Mouse (Mus musculus) limb, embryonic 10.5 days (tissue): ENCODE measurements around the gene Ak4. TPM values are rescaled to one million over a fixed set of nuclear protein-coding genes. Genes with fewer than 3 reads are reported as not detected.
A peak's percentile ranks its signal among the peaks of the same experiment; 100 is the strongest.

Experiments
- DNase-seq: peaks from one replicate; pipeline ENCODE4 v3.0.0-alpha.2; 2017; ENCODE audit warnings: low spot score
- H3K27ac ChIP-seq: fragments of 300-500 bp; sonication (generic); 2 replicates; pipeline ENCODE4 v1.5.1; 2016; ENCODE audit warnings: mild to moderate bottlenecking
- H3K27me3 ChIP-seq: fragments of 300-500 bp; sonication (generic); 2 replicates; pipeline ENCODE4 v1.6.1; 2016; ENCODE audit warnings: low read depth, mild to moderate bottlenecking; ENCODE audit not compliant: poor library complexity, severe bottlenecking
- H3K36me3 ChIP-seq: fragments of 300-500 bp; sonication (generic); 2 replicates; pipeline ENCODE4 v1.6.1; 2016; ENCODE audit warnings: mild to moderate bottlenecking, moderate library complexity
- H3K4me1 ChIP-seq: fragments of 300-500 bp; sonication (generic); 2 replicates; pipeline ENCODE4 v1.6.1; 2016
- H3K4me3 ChIP-seq: fragments of 300-500 bp; sonication (generic); 2 replicates; pipeline ENCODE4 v1.5.1; 2016; ENCODE audit warnings: mild to moderate bottlenecking, moderate library complexity
- H3K9me3 ChIP-seq: fragments of 300-500 bp; sonication (generic); replicated peaks from 2 replicates; pipeline ENCODE4 v1.6.1; 2016; ENCODE audit warnings: mild to moderate bottlenecking
- WGBS: fragments of 180-500 bp; shearing (Covaris S2); methylation state at CpG from one replicate; pipeline ENCODE4 v1.1.7; 2016; 5-methylcytosine and 5-hydroxymethylcytosine counted together
- polyA plus RNA-seq: library from polyadenylated mRNA; unstranded; fragments of >200 nt; fragmentation: Nextera tagmentation; extraction: Ambion mirVana; gene quantifications from 2 replicates; pipeline ENCODE4 v1.2.1, GENCODE M21; 2016

Gene Ak4
- polyA plus RNA-seq, 1 experiment from 2014 or later = 15.0 TPM

DNA sequence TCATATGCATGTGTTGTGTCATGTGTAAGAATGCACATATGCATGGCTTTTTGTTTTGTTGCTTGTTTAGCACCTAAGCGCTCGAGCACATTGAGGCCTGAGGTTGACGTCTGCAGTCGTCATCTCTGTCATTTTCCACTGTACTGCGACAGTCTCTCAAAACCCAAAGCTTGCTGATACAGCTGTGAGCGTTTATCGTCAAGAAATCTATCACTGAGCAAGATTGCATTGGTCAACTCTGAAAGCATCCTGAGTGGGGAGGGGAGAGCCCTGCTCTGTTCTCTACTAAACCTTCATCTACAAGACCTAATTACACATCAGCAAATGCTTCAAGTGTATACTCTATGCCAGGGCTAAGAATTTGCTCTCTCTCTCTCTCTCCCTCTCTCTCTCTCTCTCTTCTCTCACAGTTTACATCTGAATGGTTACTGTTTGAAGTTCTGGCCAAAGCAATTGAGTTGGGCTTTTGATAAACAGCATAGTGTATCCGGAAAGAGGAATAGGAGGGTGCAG, 24.0 kb upstream of the Ak4 start:
- Histone ChIP-seq H3K4me1 (no peaks in the 10 kb centered on the region), H3K27ac (no peak overlapping the region), H3K9me3 (no peaks in the 10 kb centered on the region), H3K36me3 (no peaks in the 10 kb centered on the region), H3K4me3 (no peak overlapping the region), H3K27me3 (no peaks in the 10 kb centered on the region)
- DNase-seq = no peak
- WGBS = 86% methylated on average over 8 of the region's 8 CpGs

GRCm38 (mm10) chr4:101400025-101400594, 19.0 kb upstream of the Ak4 start:
- Histone ChIP-seq H3K27me3 (no peaks in the 10 kb centered on the region), H3K4me3 (no peak overlapping the region), H3K36me3 (no peaks in the 10 kb centered on the region), H3K9me3 (no peaks in the 10 kb centered on the region), H3K27ac (no peak overlapping the region), H3K4me1 (0 out of 2 replicates have a peak, but pooled peaks cover 6% of the 10 kb centered on the region)
- peak; percentile 12 for DNase-seq
- WGBS = 82% methylated on average over 4 of the region's 4 CpGs

- no peak overlapping the region for H3K27ac ChIP-seq
- H3K4me3 ChIP-seq = no peak overlapping the region
- no peak for DNase-seq
- no peaks in the 10 kb centered on the region for H3K27me3 ChIP-seq
- H3K4me1 ChIP-seq = 0 out of 2 replicates have a peak, but pooled peaks cover 6% of the 10 kb centered on the region
- H3K9me3 ChIP-seq = no peaks in the 10 kb centered on the region
- no peaks in the 10 kb centered on the region for H3K36me3 ChIP-seq
- 74% methylated on average over 1 of the region's 1 CpGs for WGBS
These were observed 17.1 kb upstream of the Ak4 start for GRCm38 (mm10) chr4:101401945-101402344.

- H3K27ac ChIP-seq = no peak overlapping the region
These were observed 14.2 kb upstream of the Ak4 start for GRCm38 (mm10) chr4:101404863-101405262.

GRCm38 (mm10) chr4:101406411-101407196, 12.5 kb upstream of the Ak4 start:
- H3K27ac ChIP-seq = no peak overlapping the region
- no peaks in the 10 kb centered on the region for H3K36me3 ChIP-seq
- H3K9me3 ChIP-seq = no peaks in the 10 kb centered on the region
- no peak overlapping the region for H3K4me3 ChIP-seq
- H3K27me3 ChIP-seq = no peaks in the 10 kb centered on the region
- no peak for DNase-seq
- 96% methylated on average over 4 of the region's 4 CpGs for WGBS
- H3K4me1 ChIP-seq = 0 out of 2 replicates have a peak, but pooled peaks cover 6% of the 10 kb centered on the region

More at GRCm38 (mm10) chr4:101404863-101405262, 14.2 kb upstream of the Ak4 start:
- no peaks in the 10 kb centered on the region for H3K36me3 ChIP-seq
- 82% methylated on average over 3 of the region's 3 CpGs for WGBS
- no peak overlapping the region for H3K4me3 ChIP-seq
- no peaks in the 10 kb centered on the region for H3K9me3 ChIP-seq
- no peak for DNase-seq
- no peaks in the 10 kb centered on the region for H3K27me3 ChIP-seq
- 0 out of 2 replicates have a peak, but pooled peaks cover 6% of the 10 kb centered on the region for H3K4me1 ChIP-seq

DNA sequence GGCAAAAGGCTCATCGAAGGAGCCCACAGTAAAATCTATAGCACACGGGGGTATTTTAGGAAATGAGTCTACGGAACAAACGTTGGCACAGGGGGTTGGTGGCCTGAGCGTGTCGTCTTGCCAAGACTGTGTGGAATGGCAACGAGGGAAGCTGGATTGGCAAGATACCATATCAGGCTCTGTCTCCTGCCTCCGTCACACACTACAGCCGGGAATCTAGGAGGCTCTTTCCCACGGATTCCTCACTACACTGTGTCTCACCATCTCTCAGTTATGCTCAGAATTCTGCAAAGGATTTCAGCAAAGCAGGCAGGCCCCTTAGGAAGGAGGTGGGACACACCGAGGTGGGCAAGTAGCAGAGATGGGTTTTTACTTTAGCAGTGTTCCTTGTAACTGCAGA, 2.1 kb upstream of the Ak4 start:
- Histone ChIP-seq H3K27me3 (no peaks in the 10 kb centered on the region), H3K36me3 (no peaks in the 10 kb centered on the region), H3K4me1 (peaks cover 14% of the 10 kb centered on the region), H3K27ac (no peak overlapping the region), H3K4me3 (no peak overlapping the region), H3K9me3 (no peaks in the 10 kb centered on the region)
- DNase-seq = no peak
- WGBS = 92% methylated on average over 11 of the region's 11 CpGs

DNA sequence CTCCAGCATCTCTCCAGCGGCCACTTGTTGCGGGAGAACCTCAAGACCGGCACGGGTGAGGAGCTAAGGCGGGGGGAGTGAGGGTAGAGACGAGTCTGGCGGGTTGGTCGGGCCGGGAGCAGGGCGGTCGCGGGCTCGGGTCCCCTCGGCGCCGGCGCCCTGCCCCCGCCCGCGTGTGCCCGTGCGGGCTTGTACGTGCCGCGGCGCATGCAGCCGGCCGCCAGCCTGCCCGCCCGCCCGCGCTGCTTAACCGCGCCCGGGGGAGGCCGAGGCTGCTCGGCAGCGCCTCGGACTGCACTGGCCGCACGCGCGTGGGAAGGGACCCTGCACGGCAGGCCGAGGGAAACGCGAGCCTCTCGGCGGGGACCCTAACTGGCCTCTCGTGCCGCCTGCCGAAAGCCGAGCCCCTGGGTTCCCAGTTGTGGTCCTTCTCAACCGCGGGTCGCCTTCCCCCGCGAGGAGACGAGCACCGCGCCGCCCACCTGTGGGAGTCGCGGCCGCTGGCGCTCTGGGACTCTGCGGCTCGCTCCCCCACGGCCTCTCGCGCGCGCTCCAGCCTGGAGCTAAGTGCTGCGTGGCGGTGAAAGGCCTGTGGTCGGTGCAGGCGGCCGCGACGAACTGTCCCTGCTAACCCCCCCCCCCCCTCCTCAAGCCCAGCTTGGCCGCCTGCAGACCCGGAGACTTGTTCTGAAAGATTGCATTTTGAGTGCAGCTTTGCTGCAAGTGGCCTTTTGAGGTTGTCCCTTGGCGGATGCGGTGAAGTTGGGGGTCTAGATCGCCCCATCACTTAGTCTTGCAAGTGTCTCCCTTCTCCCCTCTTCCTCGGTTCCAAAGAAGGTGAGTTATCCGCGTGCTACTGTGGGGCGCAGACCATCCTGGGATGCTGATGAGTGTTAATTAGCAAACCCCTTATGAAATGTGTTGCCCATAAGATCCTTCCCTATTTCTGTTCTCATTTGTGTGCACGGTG, 1.1 kb downstream of the Ak4 start:
- peak overlapping the region; percentile 86 for H3K4me3 ChIP-seq
- H3K27me3 ChIP-seq = no peaks in the 10 kb centered on the region
- no peaks in the 10 kb centered on the region for H3K9me3 ChIP-seq
- H3K27ac ChIP-seq = peak overlapping the region; percentile 91
- peaks cover 14% of the 10 kb centered on the region for H3K4me1 ChIP-seq
- 2% methylated on average over 88 of the region's 90 CpGs for WGBS
- peaks cover 8% of the 10 kb centered on the region; the same call in 1 of the 2 replicates for H3K36me3 ChIP-seq
- peak; percentile 71 for DNase-seq

GRCm38 (mm10) chr4:101422996-101423395, 3.9 kb downstream of the Ak4 start:
- DNase-seq = no peak
- Histone ChIP-seq H3K4me3 (no peak overlapping the region), H3K4me1 (peaks cover 17% of the 10 kb centered on the region), H3K27ac (no peak overlapping the region), H3K36me3 (peaks cover 8% of the 10 kb centered on the region; the same call in 1 of the 2 replicates), H3K27me3 (no peaks in the 10 kb centered on the region), H3K9me3 (no peaks in the 10 kb centered on the region)
- 92% methylated on average over 10 of the region's 10 CpGs for WGBS

DNA sequence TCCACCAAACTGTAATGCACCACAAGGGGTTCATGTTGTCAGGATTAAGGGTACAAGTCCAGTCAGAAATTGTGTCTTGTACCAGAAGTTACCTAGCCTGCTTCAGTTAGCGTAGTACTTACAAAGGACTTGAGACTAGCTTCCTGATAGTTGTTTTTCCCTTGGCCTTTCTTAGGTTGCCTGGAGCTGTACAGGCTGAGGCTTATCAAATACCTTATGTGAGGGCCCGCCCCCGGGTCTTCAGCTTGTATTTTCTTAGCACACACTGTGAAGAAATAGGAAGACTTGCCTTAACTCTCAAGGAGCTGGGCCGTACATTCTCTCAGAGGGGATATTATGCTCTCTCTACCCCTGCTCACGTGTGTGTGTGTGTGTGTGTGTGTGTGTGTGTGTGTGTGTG, 4.5 kb downstream of the Ak4 start:
- WGBS = 88% methylated on average over 5 of the region's 5 CpGs
- no peaks in the 10 kb centered on the region for H3K27me3 ChIP-seq

DNA sequence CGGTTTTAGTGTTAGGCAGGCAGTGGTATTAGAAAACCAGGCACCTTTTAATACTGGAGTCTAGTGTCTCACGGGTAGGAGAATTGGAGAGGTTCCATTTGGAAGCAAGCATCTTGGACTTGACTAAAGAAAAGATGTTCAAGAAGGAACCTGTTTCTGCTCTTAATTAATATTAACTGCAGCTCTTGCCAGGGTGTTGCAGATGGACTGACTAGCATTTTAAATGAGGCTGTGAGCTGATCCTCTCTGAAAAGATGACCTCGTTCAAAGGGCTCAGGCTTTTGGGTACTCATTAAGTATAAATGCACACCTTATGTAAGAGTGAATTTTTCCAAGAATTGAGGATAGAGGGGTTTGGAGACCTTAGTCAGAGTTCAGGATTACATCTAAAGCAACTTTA, 5.4 kb downstream of the Ak4 start:
- 81% methylated on average over 3 of the region's 3 CpGs for WGBS
- no peak for DNase-seq
- Histone ChIP-seq H3K27me3 (no peaks in the 10 kb centered on the region), H3K4me1 (peaks cover 14% of the 10 kb centered on the region), H3K4me3 (no peak overlapping the region), H3K36me3 (peaks cover 8% of the 10 kb centered on the region; the same call in 1 of the 2 replicates), H3K27ac (no peak overlapping the region), H3K9me3 (no peaks in the 10 kb centered on the region)

More for the DNA sequence above, 4.5 kb downstream of the Ak4 start:
- H3K9me3 ChIP-seq = no peaks in the 10 kb centered on the region
- H3K4me1 ChIP-seq = peaks cover 17% of the 10 kb centered on the region
- no peak overlapping the region for H3K4me3 ChIP-seq
- DNase-seq = no peak
- H3K36me3 ChIP-seq = peaks cover 8% of the 10 kb centered on the region; the same call in 1 of the 2 replicates
- no peak overlapping the region for H3K27ac ChIP-seq

DNA sequence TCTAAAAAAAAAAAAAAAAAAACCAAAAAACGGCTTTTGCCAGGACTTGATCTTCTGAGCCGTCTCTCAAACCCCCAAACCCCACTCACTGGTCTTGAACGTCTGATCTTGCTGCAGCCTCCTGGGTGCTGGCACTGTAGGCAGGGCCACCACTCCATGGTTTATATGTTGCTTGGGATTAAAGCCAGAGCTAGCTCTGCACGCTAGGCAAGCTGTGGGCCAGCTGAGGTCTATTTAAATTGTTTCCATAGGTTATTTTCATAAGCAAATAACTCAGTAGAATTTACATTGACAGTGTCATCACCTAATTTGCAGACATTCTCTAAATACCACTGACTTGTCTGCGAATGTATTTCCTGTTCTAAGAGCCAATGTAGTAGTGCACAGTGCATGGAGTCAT, 6.0 kb downstream of the Ak4 start:
- peaks cover 8% of the 10 kb centered on the region; the same call in 1 of the 2 replicates for H3K36me3 ChIP-seq
- H3K27ac ChIP-seq = no peak overlapping the region
- 69% methylated on average over 5 of the region's 5 CpGs for WGBS
- no peak for DNase-seq
- H3K27me3 ChIP-seq = no peaks in the 10 kb centered on the region
- no peak overlapping the region for H3K4me3 ChIP-seq
- no peaks in the 10 kb centered on the region for H3K9me3 ChIP-seq
- H3K4me1 ChIP-seq = peaks cover 14% of the 10 kb centered on the region

- H3K27ac ChIP-seq = no peak overlapping the region
These were observed 6.6 kb downstream of the Ak4 start for GRCm38 (mm10) chr4:101425666-101426065.

More at GRCm38 (mm10) chr4:101425666-101426065, 6.6 kb downstream of the Ak4 start:
- no peaks in the 10 kb centered on the region for H3K27me3 ChIP-seq
- WGBS = 94% methylated on average over 3 of the region's 3 CpGs
- peaks cover 10% of the 10 kb centered on the region; the same call in 1 of the 2 replicates for H3K36me3 ChIP-seq
- no peaks in the 10 kb centered on the region for H3K9me3 ChIP-seq
- H3K4me1 ChIP-seq = peaks cover 10% of the 10 kb centered on the region
- no peak for DNase-seq
- H3K4me3 ChIP-seq = no peak overlapping the region
